Comparison of ENCODE assay signal across 8 mouse cellular contexts in the genomic region with DNA sequence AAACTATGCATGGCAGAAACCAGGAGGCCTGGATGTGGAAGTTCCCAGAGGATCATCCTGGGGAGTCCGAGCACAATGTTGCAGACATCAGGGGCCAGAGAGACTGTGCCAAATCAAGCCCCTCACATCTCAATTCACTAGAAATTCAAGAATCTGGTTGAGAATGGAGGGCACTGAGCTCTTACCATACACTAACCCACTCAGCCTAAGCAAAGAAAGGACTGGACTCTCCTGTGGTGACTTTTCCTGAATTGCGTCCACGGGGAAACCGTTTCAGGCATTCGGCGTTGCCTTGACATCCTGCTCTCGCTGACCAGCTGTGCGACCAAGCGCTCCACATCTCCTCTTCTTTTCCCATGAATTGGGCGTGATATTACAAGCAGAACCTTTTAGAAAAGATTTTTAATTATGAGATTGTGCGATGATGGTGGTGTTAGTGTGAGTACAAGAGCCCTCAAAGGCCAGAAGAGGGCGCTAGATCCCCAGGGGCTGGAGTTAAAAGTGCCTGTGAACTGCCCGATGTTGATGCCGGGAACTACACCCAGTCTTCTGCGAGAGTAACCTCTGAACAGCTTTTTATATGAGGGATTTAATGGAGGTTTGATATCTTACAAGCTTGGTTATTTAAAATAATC. TPM values are rescaled to one million over a fixed set of nuclear protein-coding genes. Genes with fewer than 3 reads are reported as not detected.
DNase-seq lines count a peak whose midpoint lies in the region; ATAC-seq and TF ChIP-seq lines count a peak whose summit lies in the region.

No protein-coding gene starts in this region.

- 4% methylated on average over 15 of the region's 15 CpGs for WGBS in cerebellum, adult 2 months
- WGBS in kidney, postnatal 0 days: 35% methylated on average over 15 of the region's 15 CpGs
- 33% methylated on average over 15 of the region's 15 CpGs for WGBS in stomach, embryonic 15.5 days

- H3K9me3 ChIP-seq in ES-Bruce4 (replicated peaks; ENCODE audit: control insufficient read depth, insufficient read depth, low read length, poor library complexity, severe bottlenecking): peaks cover 5% of the 10 kb centered on the region
- no peaks in the 10 kb centered on the region for H3K9me3 ChIP-seq in kidney, postnatal 0 days (replicated peaks; ENCODE audit: low read length)
- H3K9me3 ChIP-seq in megakaryocyte, embryonic 14.5 days: peaks cover 5% of the 10 kb centered on the region
- no peaks in the 10 kb centered on the region for H3K9me3 ChIP-seq in stomach, embryonic 15.5 days

- peak; percentile 77 for TF ChIP-seq CTCF in ES-Bruce4 (IDR thresholded peaks at IDR 0.05; ENCODE audit: low read depth, low read length)
- TF ChIP-seq CTCF in cerebellum, adult 2 months (IDR thresholded peaks at IDR 0.05; ENCODE audit: borderline replicate concordance, insufficient read depth, low read depth, low read length): peak; percentile 76
- TF ChIP-seq CTCF in kidney, postnatal 0 days (IDR thresholded peaks at IDR 0.05; ENCODE audit: low read depth): peak; percentile 84

- H3K4me2 ChIP-seq in kidney, postnatal 0 days (ENCODE audit: low read length): peak overlapping the region; percentile 41
- H3K4me2 ChIP-seq in stomach, embryonic 15.5 days: peak overlapping the region; percentile 37

- no peak for TF ChIP-seq EP300 in ES-Bruce4 (IDR thresholded peaks at IDR 0.05; ENCODE audit: insufficient read depth, low read depth, low read length)

- no peak overlapping the region for H3K4me3 ChIP-seq in ES-Bruce4 (ENCODE audit: low read depth, low read length)
- peak overlapping the region; percentile 52 for H3K4me3 ChIP-seq in cerebellum, adult 2 months (replicated peaks; ENCODE audit: insufficient read depth, low read depth, low read length)
- peak overlapping the region; percentile 6; the same call in 1 of the 2 replicates for H3K4me3 ChIP-seq in kidney, postnatal 0 days (replicated peaks; ENCODE audit: low read depth, low read length)
- H3K4me3 ChIP-seq in megakaryocyte, embryonic 14.5 days (replicated peaks): peak overlapping the region; percentile 81
- H3K4me3 ChIP-seq in stomach, embryonic 15.5 days (replicated peaks): no peak overlapping the region

- TF ChIP-seq POLR2A in ES-Bruce4 (IDR thresholded peaks at IDR 0.05; ENCODE audit: insufficient read depth, low read length): no peak
- TF ChIP-seq POLR2A in cerebellum, adult 2 months (IDR thresholded peaks at IDR 0.05; ENCODE audit: borderline replicate concordance, insufficient read depth, low read length): no peak

- DNase-seq in A20 (ENCODE audit: low read depth, low spot score): peak; percentile 84
- DNase-seq in cerebellum, adult 2 months: peak; percentile 54
- peak; percentile 84 for DNase-seq in kidney, postnatal 0 days (ENCODE audit: low spot score)
- DNase-seq in ovary, postnatal 14 days (ENCODE audit: low spot score): no peak

- peak; percentile 73 for ATAC-seq in granulocyte monocyte progenitor cell, adult 5-6 weeks (replicated peaks; ENCODE audit: poor library complexity, severe bottlenecking)
- ATAC-seq in kidney, postnatal 0 days (replicated peaks; ENCODE audit: low FRiP score, low read depth): peak; percentile 36; the same call in 1 of the 2 replicates
- no peak for ATAC-seq in stomach, embryonic 15.5 days (ENCODE audit: insufficient read depth, low FRiP score, low read depth)

- no peaks in the 10 kb centered on the region for H3K27me3 ChIP-seq in ES-Bruce4 (ENCODE audit: control insufficient read depth, insufficient read depth, low read length, poor library complexity, severe bottlenecking)
- H3K27me3 ChIP-seq in cerebellum, adult 2 months (ENCODE audit: control insufficient read depth, insufficient read depth, low read length): no peaks in the 10 kb centered on the region
- no peaks in the 10 kb centered on the region for H3K27me3 ChIP-seq in kidney, postnatal 0 days (ENCODE audit: insufficient read depth, low read length)
- peaks cover 34% of the 10 kb centered on the region for H3K27me3 ChIP-seq in megakaryocyte, embryonic 14.5 days (replicated peaks)
- no peaks in the 10 kb centered on the region for H3K27me3 ChIP-seq in stomach, embryonic 15.5 days (replicated peaks)

- no peak overlapping the region for H3K9ac ChIP-seq in ES-Bruce4 (ENCODE audit: low read depth, poor library complexity, severe bottlenecking)
- no peak overlapping the region for H3K9ac ChIP-seq in kidney, postnatal 0 days (ENCODE audit: low read depth, low read length)
- H3K9ac ChIP-seq in stomach, embryonic 15.5 days: no peak overlapping the region

- H3K27ac ChIP-seq in ES-Bruce4 (ENCODE audit: insufficient read depth, low read length): no peak overlapping the region
- no peak overlapping the region for H3K27ac ChIP-seq in cerebellum, adult 2 months (ENCODE audit: insufficient read depth, low read length)
- no peak overlapping the region for H3K27ac ChIP-seq in kidney, postnatal 0 days
- H3K27ac ChIP-seq in stomach, embryonic 15.5 days: no peak overlapping the region

- no peaks in the 10 kb centered on the region for H3K4me1 ChIP-seq in ES-Bruce4 (ENCODE audit: control insufficient read depth, insufficient read depth, low read length)
- H3K4me1 ChIP-seq in cerebellum, adult 2 months (ENCODE audit: control insufficient read depth, insufficient read depth, low read length): peaks cover 5% of the 10 kb centered on the region; the same call in 1 of the 2 replicates
- H3K4me1 ChIP-seq in kidney, postnatal 0 days (replicated peaks; ENCODE audit: insufficient read depth, low read length): no peaks in the 10 kb centered on the region
- peaks cover 17% of the 10 kb centered on the region for H3K4me1 ChIP-seq in megakaryocyte, embryonic 14.5 days
- H3K4me1 ChIP-seq in stomach, embryonic 15.5 days: 0 out of 2 replicates have a peak, but pooled peaks cover 4% of the 10 kb centered on the region

- H3K36me3 ChIP-seq in ES-Bruce4 (ENCODE audit: control insufficient read depth, insufficient read depth, low read length, poor library complexity, severe bottlenecking): no peaks in the 10 kb centered on the region
- no peaks in the 10 kb centered on the region for H3K36me3 ChIP-seq in kidney, postnatal 0 days (ENCODE audit: insufficient read depth, low read length)
- H3K36me3 ChIP-seq in megakaryocyte, embryonic 14.5 days (replicated peaks; ENCODE audit: low read length): no peaks in the 10 kb centered on the region
- H3K36me3 ChIP-seq in stomach, embryonic 15.5 days: no peaks in the 10 kb centered on the region

RNA-seq across cellular contexts. Expression of a gene that starts 43.0 kb away (rescaled TPM):
- 73.6 and 79.7 TPM in 2 replicates for polyA plus RNA-seq in ES-Bruce4 (2011; ENCODE audit: insufficient read depth, insufficient read length, low read depth, missing spikeins)
- 53.6 and 54.7 TPM in 2 replicates for polyA plus RNA-seq in cerebellum, adult 2 months (2012; rRNA removed)
- total RNA-seq in granulocyte monocyte progenitor cell, adult 5-6 weeks (2014; fragmentation: Nextera tagmentation): 115 and 136 TPM in 2 replicates
- total RNA-seq in granulocyte monocyte progenitor cell, adult 5-6 weeks (2017): 78.7 and 79.8 TPM in 2 replicates
- polyA plus RNA-seq in kidney, postnatal 0 days (2015; fragmentation: Nextera tagmentation; extraction: Ambion mirVana): 174 and 179 TPM in 2 replicates
- polyA plus RNA-seq in megakaryocyte, embryonic 14.5 days (2012; ENCODE audit: insufficient read depth, low replicate concordance): 5.0 and 7.1 TPM in 2 replicates
- 162 and 165 TPM in 2 replicates for polyA plus RNA-seq in stomach, embryonic 15.5 days (2015; fragmentation: Nextera tagmentation; extraction: Ambion mirVana)

Comparison
In these comparisons a context has a peak if more than half of its experiments do, and no peak if none do; other contexts are left out.
1. H3K4me3 ChIP-seq: peak in cerebellum, adult 2 months (single experiment), kidney, postnatal 0 days (single experiment) and megakaryocyte, embryonic 14.5 days (single experiment); none in ES-Bruce4 (single experiment) and stomach, embryonic 15.5 days (single experiment).
2. Peak in every context shown above with its lines, with median percentiles within 50 percentile points of each other: CTCF ChIP-seq.